Mouse (Mus musculus) hindbrain, embryonic 12.5 days (tissue): Measurements from ENCODE around the gene Pgpep1. TPM values are rescaled to one million over a fixed set of nuclear protein-coding genes. Genes with fewer than 3 reads are reported as not detected.
A peak's percentile ranks its signal among the peaks of the same experiment; 100 is the strongest.

Experiments used
- ATAC-seq: fragments of 200-750 bp; cut with Nextera tagmentation; 2 replicates; pipeline ENCODE4 v1.8.0; 2017; ENCODE audit warnings: moderate TSS enrichment; ENCODE audit not compliant: low FRiP score
- H3K27ac ChIP-seq: fragments of 300-500 bp; sonication (generic); 2 replicates; pipeline ENCODE4 v1.5.1; 2016; ENCODE audit warnings: mild to moderate bottlenecking
- H3K27me3 ChIP-seq: fragments of 300-500 bp; sonication (generic); 2 replicates; pipeline ENCODE4 v1.6.1; 2016; ENCODE audit warnings: mild to moderate bottlenecking
- H3K36me3 ChIP-seq: fragments of 300-500 bp; sonication (generic); 2 replicates; pipeline ENCODE4 v1.6.1; 2016; ENCODE audit warnings: mild to moderate bottlenecking
- H3K4me1 ChIP-seq: fragments of 300-500 bp; sonication (generic); 2 replicates; pipeline ENCODE4 v1.6.1; 2016
- H3K4me2 ChIP-seq: fragments of 300-500 bp; sonication (generic); replicated peaks from 2 replicates; pipeline ENCODE4 v1.6.1; 2016; ENCODE audit warnings: mild to moderate bottlenecking
- H3K4me3 ChIP-seq: fragments of 300-500 bp; sonication (generic); 2 replicates; pipeline ENCODE4 v1.5.1; 2016; ENCODE audit warnings: mild to moderate bottlenecking
- H3K9ac ChIP-seq: fragments of 300-500 bp; sonication (generic); 2 replicates; pipeline ENCODE4 v1.6.1; 2016; ENCODE audit warnings: mild to moderate bottlenecking, moderate library complexity
- H3K9me3 ChIP-seq: fragments of 300-500 bp; sonication (generic); replicated peaks from 2 replicates; pipeline ENCODE4 v1.6.1; 2016; ENCODE audit warnings: mild to moderate bottlenecking
- WGBS: fragments of 180-500 bp; shearing (Covaris S2); methylation state at CpG from one replicate; pipeline ENCODE4 v1.1.7; 2016; 5-methylcytosine and 5-hydroxymethylcytosine counted together
- polyA plus RNA-seq: library from polyadenylated mRNA; unstranded; fragments of >200 nt; fragmentation: Nextera tagmentation; extraction: Ambion mirVana; gene quantifications from 2 replicates; pipeline ENCODE4 v1.2.1, GENCODE M21; 2016

Pgpep1 gene
- polyA plus RNA-seq, 1 experiment from 2014 or later, result 125 TPM

DNA sequence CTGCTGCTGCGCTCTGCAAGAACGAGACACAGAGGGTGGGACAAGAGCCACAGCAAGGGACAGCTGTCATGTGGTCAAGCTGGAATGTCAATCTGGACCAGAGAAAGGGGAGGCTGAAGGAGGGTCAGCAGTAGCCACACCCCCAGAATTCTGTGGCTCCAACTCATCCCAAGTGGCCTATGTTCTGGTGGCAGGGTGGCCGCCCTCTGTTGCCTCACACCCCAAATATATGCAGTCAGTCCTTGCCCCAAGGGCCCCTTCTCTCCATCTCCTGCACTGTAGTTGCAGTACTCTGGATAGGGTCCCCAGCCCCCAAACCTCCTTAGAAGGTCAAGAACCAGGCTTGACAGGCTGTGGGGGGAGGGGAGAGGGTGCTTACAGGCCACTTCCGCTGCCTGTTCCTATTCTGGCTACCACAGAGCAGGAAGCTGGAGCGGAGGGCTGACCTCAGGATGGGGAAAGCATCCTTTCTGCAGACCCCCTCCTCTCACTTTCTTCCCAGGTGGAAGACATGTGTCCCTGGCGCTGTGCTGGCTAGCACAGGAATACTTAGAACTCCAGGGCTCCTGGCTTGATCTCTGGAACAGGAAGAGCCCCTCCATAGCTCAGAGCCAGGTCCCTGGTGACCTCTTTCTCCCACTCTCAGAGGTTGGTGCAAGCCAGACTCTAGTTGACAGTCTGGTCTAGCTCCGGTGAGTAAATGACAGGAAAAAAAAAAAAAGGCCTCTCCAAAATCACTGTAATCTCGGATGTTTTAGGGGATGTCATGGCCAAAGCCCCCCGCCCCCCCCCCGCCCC lies 59.5 kb downstream of the Pgpep1 start:
- Histone ChIP-seq H3K27ac (peak overlapping the region; percentile 96), H3K36me3 (peaks cover 30% of the 10 kb centered on the region), H3K9me3 (peaks cover 3% of the 10 kb centered on the region; the same call in 1 of the 2 replicates), H3K9ac (peak overlapping the region; percentile 27; the same call in 1 of the 2 replicates), H3K4me3 (peak overlapping the region; percentile 15), H3K4me1 (peaks cover 76% of the 10 kb centered on the region), H3K27me3 (peaks cover 22% of the 10 kb centered on the region; the same call in 1 of the 2 replicates), H3K4me2 (peak overlapping the region; percentile 54)
- 14% methylated on average over 10 of the region's 10 CpGs for WGBS
- peak; percentile 20; the same call in 1 of the 2 replicates for ATAC-seq

DNA sequence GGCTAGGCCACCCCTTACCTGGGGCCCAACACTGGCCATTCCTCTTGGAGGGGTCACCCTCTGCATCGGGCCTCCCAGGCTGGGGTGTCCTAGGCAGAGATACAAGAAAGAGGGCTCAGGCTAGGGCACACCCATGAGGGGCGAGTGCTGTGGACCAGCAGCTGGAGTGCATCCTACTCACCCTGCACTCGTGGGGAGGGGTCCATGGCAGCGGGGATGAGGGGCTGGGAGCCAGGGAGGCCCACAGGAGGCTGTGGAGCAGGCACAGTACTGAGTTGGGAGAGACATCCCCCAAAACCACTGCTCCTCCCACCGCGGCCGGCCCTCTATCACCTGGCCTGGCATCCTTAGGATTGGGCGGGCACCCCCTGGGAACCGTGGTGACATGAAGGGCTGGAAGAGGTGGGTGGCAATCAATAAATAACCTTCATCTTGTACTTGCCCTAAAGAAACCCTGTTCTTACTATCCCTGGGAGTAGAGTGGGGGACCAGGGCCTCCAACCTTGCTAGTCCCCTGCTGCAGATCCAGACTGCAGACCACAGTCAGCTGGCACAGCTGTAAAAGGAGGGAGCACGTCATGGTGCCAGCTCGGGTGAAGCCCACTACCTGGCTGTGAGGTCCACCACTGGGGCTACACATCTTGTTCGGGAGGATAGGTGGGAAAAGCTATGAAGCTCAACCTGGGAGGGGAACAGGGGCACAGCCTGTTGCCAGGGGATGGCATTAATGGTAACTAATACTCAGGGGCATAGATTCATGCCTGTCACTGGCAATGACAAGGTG lies 60.5 kb downstream of the Pgpep1 start:
- H3K9ac ChIP-seq, result 0 out of 2 replicates have a peak overlapping the region, but pooled peaks have one; percentile 14
- H3K27me3 ChIP-seq, result peaks cover 27% of the 10 kb centered on the region
- ATAC-seq, result no peak
- peaks cover 3% of the 10 kb centered on the region; the same call in 1 of the 2 replicates for H3K9me3 ChIP-seq
- peak overlapping the region; percentile 96 for H3K27ac ChIP-seq
- H3K36me3 ChIP-seq, result peaks cover 32% of the 10 kb centered on the region
- peaks cover 78% of the 10 kb centered on the region for H3K4me1 ChIP-seq
- no peak overlapping the region for H3K4me3 ChIP-seq
- no peak overlapping the region for H3K4me2 ChIP-seq
- WGBS, result 86% methylated on average over 12 of the region's 12 CpGs

DNA sequence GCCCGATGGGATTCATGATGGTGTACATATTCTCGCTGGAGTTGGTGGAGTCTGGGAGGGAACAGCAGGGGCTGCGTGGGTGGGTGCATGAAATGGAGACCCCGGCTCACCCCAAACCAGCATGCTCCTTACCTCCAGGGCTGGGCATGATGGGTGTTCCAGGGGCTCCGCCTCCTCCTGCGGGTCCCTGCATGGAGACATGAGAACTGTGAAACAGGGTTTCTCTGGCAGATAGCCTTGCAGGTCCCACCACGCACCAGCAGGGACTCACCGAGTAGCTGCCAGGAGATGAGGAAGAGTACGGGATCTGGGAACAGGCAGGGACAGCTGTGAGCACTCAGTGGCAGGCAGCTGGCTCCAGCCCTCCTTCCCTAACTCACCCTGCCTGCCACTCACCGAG lies 61.5 kb downstream of the Pgpep1 start:
- H3K4me2 ChIP-seq, result peak overlapping the region; percentile 80
- peaks cover 32% of the 10 kb centered on the region for H3K36me3 ChIP-seq
- H3K9me3 ChIP-seq, result peaks cover 3% of the 10 kb centered on the region; the same call in 1 of the 2 replicates
- WGBS, result 11% methylated on average over 10 of the region's 10 CpGs
- H3K27ac ChIP-seq, result peak overlapping the region; percentile 31; the same call in 1 of the 2 replicates
- H3K9ac ChIP-seq, result peak overlapping the region; percentile 76; the same call in 1 of the 2 replicates
- H3K4me3 ChIP-seq, result peak overlapping the region; percentile 41
- no peak for ATAC-seq
- peaks cover 27% of the 10 kb centered on the region for H3K27me3 ChIP-seq
- peaks cover 76% of the 10 kb centered on the region for H3K4me1 ChIP-seq

DNA sequence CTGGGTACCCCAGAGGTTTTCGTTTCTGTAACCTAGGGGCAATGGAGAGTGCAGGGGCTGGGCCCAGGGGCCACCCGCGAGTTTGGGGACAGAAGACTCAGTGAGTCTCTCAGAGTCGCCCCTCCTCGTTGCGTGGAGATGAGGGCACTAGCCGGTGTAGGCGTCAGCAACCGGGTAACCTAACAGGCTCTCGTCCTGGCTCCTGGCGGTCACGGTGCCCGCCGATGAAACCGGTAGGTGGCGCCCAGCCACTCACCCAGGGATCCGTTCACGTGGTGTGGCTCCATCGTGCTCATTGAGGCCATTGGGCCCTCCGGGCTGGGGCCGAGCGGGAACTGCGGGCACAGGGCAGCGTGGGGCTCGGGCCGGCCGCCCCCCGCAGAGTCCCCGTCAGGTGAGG lies 61.9 kb downstream of the Pgpep1 start:
- 2% methylated on average over 29 of the region's 29 CpGs for WGBS

DNA sequence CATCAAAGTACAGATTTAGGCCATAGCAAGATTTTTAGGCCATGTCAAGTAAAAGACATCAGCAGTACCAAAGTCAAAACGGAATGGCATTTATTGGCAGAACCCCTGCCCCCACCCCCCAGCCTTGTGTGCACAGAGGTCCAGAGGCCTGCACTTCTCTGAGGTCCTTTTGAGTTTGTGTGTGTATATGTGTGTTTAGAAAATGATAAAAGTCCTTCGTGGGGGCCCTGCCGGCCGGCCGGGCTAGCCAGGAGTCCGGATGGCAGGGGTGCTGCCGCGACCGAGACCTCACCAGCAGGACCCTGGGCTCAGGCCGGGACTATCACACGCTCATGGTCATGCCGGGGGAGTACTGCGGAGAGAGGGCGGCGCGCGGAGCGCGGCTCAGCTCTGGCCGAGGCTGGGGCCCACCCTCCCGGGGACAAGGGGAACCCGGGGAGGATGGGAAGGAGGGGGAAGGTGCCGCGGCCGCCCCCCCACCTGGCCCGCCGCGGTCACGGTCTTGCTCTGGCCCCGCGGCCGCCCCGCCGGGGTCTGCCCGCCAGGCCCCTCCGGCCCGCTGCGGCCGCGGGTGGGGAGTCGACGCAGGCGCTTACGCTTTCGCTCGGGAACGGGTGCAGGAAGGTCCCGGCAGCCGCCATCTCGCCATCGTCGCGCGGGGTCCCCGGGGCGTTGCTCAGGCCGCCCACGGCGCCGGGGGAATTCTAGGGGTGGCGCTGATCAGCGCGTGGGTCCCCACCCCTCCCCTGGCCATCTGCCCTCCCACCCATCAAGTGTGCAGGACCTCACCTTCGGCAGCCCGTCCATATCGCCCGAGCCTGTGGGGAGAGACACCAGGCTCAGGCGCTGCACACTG lies 62.5 kb downstream of the Pgpep1 start:
- Histone ChIP-seq H3K4me3 (peak overlapping the region; percentile 41), H3K36me3 (peaks cover 28% of the 10 kb centered on the region), H3K4me2 (peak overlapping the region; percentile 80), H3K27me3 (peaks cover 27% of the 10 kb centered on the region), H3K9me3 (peaks cover 3% of the 10 kb centered on the region; the same call in 1 of the 2 replicates), H3K27ac (peak overlapping the region; percentile 44), H3K4me1 (peaks cover 84% of the 10 kb centered on the region), H3K9ac (peak overlapping the region; percentile 76)
- 5% methylated on average over 66 of the region's 68 CpGs for WGBS
- no peak for ATAC-seq

More for the DNA sequence above, 61.9 kb downstream of the Pgpep1 start:
- peak; percentile 30 for ATAC-seq
- Histone ChIP-seq H3K4me1 (peaks cover 80% of the 10 kb centered on the region), H3K9ac (peak overlapping the region; percentile 76), H3K36me3 (peaks cover 32% of the 10 kb centered on the region), H3K4me2 (peak overlapping the region; percentile 80), H3K4me3 (peak overlapping the region; percentile 41), H3K9me3 (peaks cover 3% of the 10 kb centered on the region; the same call in 1 of the 2 replicates), H3K27me3 (peaks cover 27% of the 10 kb centered on the region), H3K27ac (peak overlapping the region; percentile 44)

DNA sequence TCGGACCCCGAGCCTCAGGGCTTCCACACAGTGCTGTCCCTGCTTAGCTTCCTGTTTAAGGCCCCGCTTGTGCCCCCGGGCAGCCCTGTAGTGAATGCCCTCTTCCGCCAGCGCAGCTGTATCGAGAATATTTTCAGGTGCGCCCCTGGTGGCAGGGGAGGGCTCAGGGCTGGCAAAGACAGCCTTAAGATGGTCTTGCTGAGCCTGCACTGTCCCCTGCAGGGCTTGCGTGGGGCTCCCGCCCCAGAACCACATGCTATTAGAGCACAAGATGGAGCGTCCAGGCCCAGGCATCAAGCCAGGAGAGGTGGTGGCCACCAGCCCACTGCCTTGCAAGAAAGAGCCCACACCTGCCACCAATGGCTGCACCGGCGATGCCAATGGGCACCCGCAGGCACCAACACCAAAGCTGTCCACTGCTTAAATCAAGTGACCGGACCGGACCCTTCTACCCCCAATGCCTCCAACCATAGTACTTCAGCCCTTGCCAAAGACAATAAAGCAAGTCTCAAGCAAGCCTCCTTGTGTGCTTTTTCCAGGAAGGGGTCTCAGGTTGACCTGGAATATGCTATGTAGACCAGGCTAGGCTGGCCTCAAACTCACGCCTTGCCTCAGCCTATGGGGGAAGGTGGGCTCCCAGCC lies 63.3 kb downstream of the Pgpep1 start:
- Histone ChIP-seq H3K9ac (peak overlapping the region; percentile 76; the same call in 1 of the 2 replicates), H3K36me3 (peaks cover 26% of the 10 kb centered on the region), H3K27ac (no peak overlapping the region), H3K27me3 (peaks cover 27% of the 10 kb centered on the region), H3K4me2 (peak overlapping the region; percentile 80; the same call in 1 of the 2 replicates), H3K9me3 (no peaks in the 10 kb centered on the region), H3K4me1 (peaks cover 81% of the 10 kb centered on the region), H3K4me3 (no peak overlapping the region)
- no peak for ATAC-seq
- 84% methylated on average over 17 of the region's 17 CpGs for WGBS

Other genes with a start within 250 kb of the Pgpep1 start
- gene Crtc1, start 220.8 kb downstream of the Pgpep1 start, polyA plus RNA-seq, result 24.6 and 27.1 TPM in 2 replicates
- gene Klhl26, start 183.4 kb downstream of the Pgpep1 start, polyA plus RNA-seq, result 22.2 and 23.9 TPM in 2 replicates
- 27.0 and 29.2 TPM in 2 replicates for gene Tmem59l, start 173.0 kb downstream of the Pgpep1 start, polyA plus RNA-seq
- 3.3 and 4.2 TPM in 2 replicates for gene Crlf1, start 167.2 kb downstream of the Pgpep1 start, polyA plus RNA-seq
- gene Rex1bd, start 153.6 kb downstream of the Pgpep1 start, polyA plus RNA-seq, result 118 TPM in 2 replicates
- 633 and 755 TPM in 2 replicates for gene Uba52, start 149.6 kb downstream of the Pgpep1 start, polyA plus RNA-seq
- gene Fkbp8, start 132.7 kb downstream of the Pgpep1 start, polyA plus RNA-seq, result 313 and 334 TPM in 2 replicates
- gene Kxd1, start 132.4 kb downstream of the Pgpep1 start, polyA plus RNA-seq, result 47.1 and 48.5 TPM in 2 replicates
- gene Ell, start 120.9 kb downstream of the Pgpep1 start, polyA plus RNA-seq, result 19.0 and 19.4 TPM in 2 replicates
- gene Isyna1, start 66.0 kb downstream of the Pgpep1 start, polyA plus RNA-seq, result 128 and 138 TPM in 2 replicates
- 141 and 143 TPM in 2 replicates for gene Ssbp4, start 51.5 kb downstream of the Pgpep1 start, polyA plus RNA-seq
- 0.79 and 1.1 TPM in 2 replicates for gene Lrrc25, start 44.2 kb downstream of the Pgpep1 start, polyA plus RNA-seq
- 0.15 and 0.17 TPM in 2 replicates for gene Gdf15, start 27.9 kb downstream of the Pgpep1 start, polyA plus RNA-seq
- 227 and 231 TPM in 2 replicates for gene Lsm4, start 12.9 kb upstream of the Pgpep1 start, polyA plus RNA-seq
- 186 and 217 TPM in 2 replicates for gene Jund, start 38.6 kb upstream of the Pgpep1 start, polyA plus RNA-seq
- 0.05 TPM in 1 of 2 replicates, not detected in the other for gene Iqcn, start 43.1 kb upstream of the Pgpep1 start, polyA plus RNA-seq
- gene Gm3336, start 58.2 kb upstream of the Pgpep1 start, polyA plus RNA-seq, result not detected in 2 replicates
- 0.26 and 0.39 TPM in 2 replicates for gene Pde4c, start 63.3 kb upstream of the Pgpep1 start, polyA plus RNA-seq
- 126 and 134 TPM in 2 replicates for gene Rab3a, start 94.3 kb upstream of the Pgpep1 start, polyA plus RNA-seq
- 38.2 and 38.3 TPM in 2 replicates for gene Mpv17l2, start 100.6 kb upstream of the Pgpep1 start, polyA plus RNA-seq
- 84.5 and 85.5 TPM in 2 replicates for gene Pik3r2, start 116.3 kb upstream of the Pgpep1 start, polyA plus RNA-seq
- gene Mast3, start 144.7 kb upstream of the Pgpep1 start, polyA plus RNA-seq, result 16.0 and 17.7 TPM in 2 replicates
- not detected in 2 replicates for gene Il12rb1, start 148.1 kb upstream of the Pgpep1 start, polyA plus RNA-seq
- gene Arrdc2, start 179.3 kb upstream of the Pgpep1 start, polyA plus RNA-seq, result 9.8 and 11.1 TPM in 2 replicates
- gene Kcnn1, start 202.9 kb upstream of the Pgpep1 start, polyA plus RNA-seq, result 22.1 and 23.8 TPM in 2 replicates
- gene Ccdc124, start 213.5 kb upstream of the Pgpep1 start, polyA plus RNA-seq, result 131 and 139 TPM in 2 replicates
- gene Slc5a5, start 232.4 kb upstream of the Pgpep1 start, polyA plus RNA-seq, result 0.25 and 0.68 TPM in 2 replicates
- gene Rpl18a, start 237.0 kb upstream of the Pgpep1 start, polyA plus RNA-seq, result 2,266 and 2,767 TPM in 2 replicates
- gene Map1s, start 245.5 kb upstream of the Pgpep1 start, polyA plus RNA-seq, result 60.5 and 60.8 TPM in 2 replicates